Mouse (Mus musculus) heart, postnatal 14 days (tissue): ENCODE measurements around the gene Nek8. TPM values are rescaled to one million over a fixed set of nuclear protein-coding genes. Genes with fewer than 3 reads are reported as not detected.

Experiments used
- microRNA-seq, 2 experiments: library from miRNA; unstranded; fragments of <30 nt; microRNA quantifications; one replicate each; pipeline ENCODE4 v1.2.0; 2021 to 2022
- total RNA-seq, 2 experiments: library from RNA; stranded (reverse); gene quantifications; 2 replicates each; pipeline ENCODE4 v1.2.3; 2021

The Nek8 gene
- total RNA-seq, 2 experiments from 2014 or later = 4.8 to 6.2 TPM

Small RNAs within 50 kb of the gene (microRNA-seq; reads per million reads assigned to microRNA genes)
- gene Mir7653 = 1.1 to 1.9 reads per million in 2 experiments

Other genes with a start within 250 kb of the Nek8 start
- under 1 TPM; 0.22 to 0.50 TPM for gene Sez6, start 245.9 kb downstream of the Nek8 start, total RNA-seq
- gene Phf12, start 193.9 kb downstream of the Nek8 start, total RNA-seq = 10 to 100 TPM; 28.6 to 34.9 TPM
- 1 to 10 TPM; 3.8 to 3.9 TPM for gene Dhrs13, start 144.4 kb downstream of the Nek8 start, total RNA-seq
- 10 to 100 TPM; 66.2 to 69.1 TPM for gene Flot2, start 138.7 kb downstream of the Nek8 start, total RNA-seq
- 10 to 100 TPM; 22.2 to 25.6 TPM for gene Eral1, start 96.3 kb downstream of the Nek8 start, total RNA-seq
- gene Fam222b, start 82.0 kb downstream of the Nek8 start, total RNA-seq = 10 to 100 TPM; 14.4 to 14.6 TPM
- gene Traf4, start 11.1 kb downstream of the Nek8 start, total RNA-seq = 10 to 100 TPM; 10.3 to 11.2 TPM
- 1 to 10 TPM; 6.5 to 7.6 TPM for gene Tlcd1, start within 50 bp of the Nek8 start, total RNA-seq
- gene Rpl23a, start 6.9 kb upstream of the Nek8 start, total RNA-seq = 100 to 1,000 TPM; 776 to 812 TPM
- 10 to 100 TPM; 14.2 to 17.8 TPM for gene Rab34, start 11.8 kb upstream of the Nek8 start, total RNA-seq
- gene Proca1, start 16.7 kb upstream of the Nek8 start, total RNA-seq = 1 to 10 TPM in 1 of 2 experiments, under 1 TPM in 1; 0.76 to 2.6 TPM
- gene Sdf2, start 69.1 kb upstream of the Nek8 start, total RNA-seq = 10 to 100 TPM; 49.8 to 51.3 TPM
- 10 to 100 TPM; 29.6 to 31.7 TPM for gene Supt6, start 69.3 kb upstream of the Nek8 start, total RNA-seq
- 100 to 1,000 TPM; 184 to 186 TPM for gene 2610507B11Rik, start 85.1 kb upstream of the Nek8 start, total RNA-seq
- gene BC030499, start 114.2 kb upstream of the Nek8 start, total RNA-seq = 1 to 10 TPM in 1 of 2 experiments, under 1 TPM in 1; 0.90 to 1.9 TPM
- gene Spag5, start 124.9 kb upstream of the Nek8 start, total RNA-seq = 1 to 10 TPM; 2.2 to 4.2 TPM
- gene Aldoc, start 146.3 kb upstream of the Nek8 start, total RNA-seq = 1 to 10 TPM in 1 of 2 experiments, under 1 TPM in 1; 0.54 to 1.0 TPM
- gene Pigs, start 151.7 kb upstream of the Nek8 start, total RNA-seq = 10 to 100 TPM; 23.5 to 23.9 TPM
- 1 to 10 TPM; 5.9 to 6.3 TPM for gene Unc119, start 166.8 kb upstream of the Nek8 start, total RNA-seq
- under 1 TPM in 1 of 2 experiments, not detected in 1; 0.24 TPM for gene Foxn1, start 209.9 kb upstream of the Nek8 start, total RNA-seq
- not detected for gene Slc13a2, start 245.5 kb upstream of the Nek8 start, total RNA-seq